Mouse (Mus musculus) limb, embryonic 10.5 days (tissue): ENCODE data around the gene Spag5. TPM values are rescaled to one million over a fixed set of nuclear protein-coding genes. Genes with fewer than 3 reads are reported as not detected.

ENCODE experiments used
- DNase-seq: peaks from one replicate; pipeline ENCODE4 v3.0.0-alpha.2; 2017; ENCODE audit warnings: low spot score
- H3K27ac ChIP-seq: fragments of 300-500 bp; sonication (generic); 2 replicates; pipeline ENCODE4 v1.5.1; 2016; ENCODE audit warnings: mild to moderate bottlenecking
- H3K27me3 ChIP-seq: fragments of 300-500 bp; sonication (generic); 2 replicates; pipeline ENCODE4 v1.6.1; 2016; ENCODE audit warnings: low read depth, mild to moderate bottlenecking; ENCODE audit not compliant: poor library complexity, severe bottlenecking
- H3K36me3 ChIP-seq: fragments of 300-500 bp; sonication (generic); 2 replicates; pipeline ENCODE4 v1.6.1; 2016; ENCODE audit warnings: mild to moderate bottlenecking, moderate library complexity
- H3K4me1 ChIP-seq: fragments of 300-500 bp; sonication (generic); 2 replicates; pipeline ENCODE4 v1.6.1; 2016
- H3K4me3 ChIP-seq: fragments of 300-500 bp; sonication (generic); 2 replicates; pipeline ENCODE4 v1.5.1; 2016; ENCODE audit warnings: mild to moderate bottlenecking, moderate library complexity
- H3K9me3 ChIP-seq: fragments of 300-500 bp; sonication (generic); replicated peaks from 2 replicates; pipeline ENCODE4 v1.6.1; 2016; ENCODE audit warnings: mild to moderate bottlenecking
- WGBS: fragments of 180-500 bp; shearing (Covaris S2); methylation state at CpG from one replicate; pipeline ENCODE4 v1.1.7; 2016; 5-methylcytosine and 5-hydroxymethylcytosine counted together
- polyA plus RNA-seq: library from polyadenylated mRNA; unstranded; fragments of >200 nt; fragmentation: Nextera tagmentation; extraction: Ambion mirVana; gene quantifications from 2 replicates; pipeline ENCODE4 v1.2.1, GENCODE M21; 2016

Gene Spag5
- polyA plus RNA-seq, 1 experiment from 2014 or later = 84.8 TPM

- 94% methylated on average over 10 of the region's 10 CpGs for WGBS
- no peaks in the 10 kb centered on the region for H3K27me3 ChIP-seq
- H3K4me1 ChIP-seq = peaks cover 47% of the 10 kb centered on the region
- peak; percentile 74 for DNase-seq
- H3K27ac ChIP-seq = 0 out of 2 replicates have a peak overlapping the region, but pooled peaks have one; percentile 19
- no peak overlapping the region for H3K4me3 ChIP-seq
- peaks cover 44% of the 10 kb centered on the region for H3K36me3 ChIP-seq
- H3K9me3 ChIP-seq = no peaks in the 10 kb centered on the region
These were observed 45.9 kb downstream of the Spag5 start for GRCm38 (mm10) chr11:78347070-78347754.

GRCm38 (mm10) chr11:78347908-78348307, 46.6 kb downstream of the Spag5 start:
- 82% methylated on average over 9 of the region's 9 CpGs for WGBS
- Histone ChIP-seq H3K27me3 (no peaks in the 10 kb centered on the region), H3K27ac (peak overlapping the region; percentile 19; the same call in 1 of the 2 replicates), H3K4me1 (peaks cover 48% of the 10 kb centered on the region), H3K4me3 (no peak overlapping the region), H3K36me3 (peaks cover 42% of the 10 kb centered on the region), H3K9me3 (no peaks in the 10 kb centered on the region)
- no peak for DNase-seq

- 41% methylated on average over 7 of the region's 7 CpGs for WGBS
- no peak overlapping the region for H3K27ac ChIP-seq
- no peak for DNase-seq
- H3K27me3 ChIP-seq = no peaks in the 10 kb centered on the region
- peaks cover 42% of the 10 kb centered on the region for H3K36me3 ChIP-seq
- no peak overlapping the region for H3K4me3 ChIP-seq
- H3K9me3 ChIP-seq = no peaks in the 10 kb centered on the region
- H3K4me1 ChIP-seq = peaks cover 42% of the 10 kb centered on the region
These were observed 47.1 kb downstream of the Spag5 start for GRCm38 (mm10) chr11:78348474-78348873.

GRCm38 (mm10) chr11:78349441-78350358, 48.4 kb downstream of the Spag5 start:
- WGBS = 82% methylated on average over 4 of the region's 4 CpGs
- peaks cover 41% of the 10 kb centered on the region for H3K36me3 ChIP-seq
- H3K9me3 ChIP-seq = no peaks in the 10 kb centered on the region
- no peak overlapping the region for H3K27ac ChIP-seq
- H3K4me3 ChIP-seq = no peak overlapping the region
- DNase-seq = no peak
- no peaks in the 10 kb centered on the region for H3K27me3 ChIP-seq
- H3K4me1 ChIP-seq = peaks cover 31% of the 10 kb centered on the region

GRCm38 (mm10) chr11:78353081-78353480, 51.8 kb downstream of the Spag5 start:
- WGBS = 81% methylated on average over 1 of the region's 1 CpGs
- H3K27me3 ChIP-seq = peaks cover 5% of the 10 kb centered on the region; the same call in 1 of the 2 replicates
- H3K9me3 ChIP-seq = no peaks in the 10 kb centered on the region
- H3K4me3 ChIP-seq = no peak overlapping the region
- no peak for DNase-seq
- H3K4me1 ChIP-seq = peaks cover 11% of the 10 kb centered on the region
- H3K36me3 ChIP-seq = peaks cover 22% of the 10 kb centered on the region
- no peak overlapping the region for H3K27ac ChIP-seq

- H3K27me3 ChIP-seq = peaks cover 16% of the 10 kb centered on the region
- DNase-seq = no peak
- peaks cover 12% of the 10 kb centered on the region for H3K4me1 ChIP-seq
- H3K9me3 ChIP-seq = no peaks in the 10 kb centered on the region
- H3K4me3 ChIP-seq = no peak overlapping the region
- H3K36me3 ChIP-seq = peaks cover 4% of the 10 kb centered on the region; the same call in 1 of the 2 replicates
- no peak overlapping the region for H3K27ac ChIP-seq
- 86% methylated on average over 6 of the region's 6 CpGs for WGBS
These were observed 53.6 kb downstream of the Spag5 start for GRCm38 (mm10) chr11:78354905-78355304.

GRCm38 (mm10) chr11:78355471-78356238, 54.3 kb downstream of the Spag5 start:
- Histone ChIP-seq H3K27me3 (peaks cover 16% of the 10 kb centered on the region), H3K36me3 (no peaks in the 10 kb centered on the region), H3K9me3 (no peaks in the 10 kb centered on the region), H3K4me3 (no peak overlapping the region), H3K4me1 (peaks cover 17% of the 10 kb centered on the region), H3K27ac (peak overlapping the region; percentile 66)
- WGBS = 34% methylated on average over 4 of the region's 4 CpGs
- DNase-seq = peak; percentile 91

- Histone ChIP-seq H3K27ac (no peak overlapping the region), H3K27me3 (peaks cover 22% of the 10 kb centered on the region), H3K4me3 (0 out of 2 replicates have a peak overlapping the region, but pooled peaks have one; percentile 5), H3K4me1 (peaks cover 27% of the 10 kb centered on the region), H3K36me3 (no peaks in the 10 kb centered on the region), H3K9me3 (no peaks in the 10 kb centered on the region)
- 12% methylated on average over 22 of the region's 22 CpGs for WGBS
- peak; percentile 61 for DNase-seq
These were observed 57.1 kb downstream of the Spag5 start for GRCm38 (mm10) chr11:78358330-78359007.

- WGBS = 11% methylated on average over 13 of the region's 13 CpGs
- peaks cover 40% of the 10 kb centered on the region for H3K4me1 ChIP-seq
- no peaks in the 10 kb centered on the region for H3K36me3 ChIP-seq
- H3K27me3 ChIP-seq = peaks cover 22% of the 10 kb centered on the region
- DNase-seq = peak; percentile 81
- H3K27ac ChIP-seq = 0 out of 2 replicates have a peak overlapping the region, but pooled peaks have one; percentile 17
- no peaks in the 10 kb centered on the region for H3K9me3 ChIP-seq
- H3K4me3 ChIP-seq = peak overlapping the region; percentile 40
These were observed 58.9 kb downstream of the Spag5 start for GRCm38 (mm10) chr11:78360125-78360788.

- no peak for DNase-seq
- no peaks in the 10 kb centered on the region for H3K9me3 ChIP-seq
- peaks cover 40% of the 10 kb centered on the region for H3K4me1 ChIP-seq
- no peak overlapping the region for H3K4me3 ChIP-seq
- WGBS = 55% methylated on average over 2 of the region's 2 CpGs
- no peaks in the 10 kb centered on the region for H3K36me3 ChIP-seq
- peaks cover 22% of the 10 kb centered on the region for H3K27me3 ChIP-seq
- peak overlapping the region; percentile 17; the same call in 1 of the 2 replicates for H3K27ac ChIP-seq
These were observed 59.4 kb downstream of the Spag5 start for GRCm38 (mm10) chr11:78360789-78361131.

- DNase-seq = no peak
- Histone ChIP-seq H3K27me3 (peaks cover 14% of the 10 kb centered on the region), H3K4me1 (peaks cover 41% of the 10 kb centered on the region), H3K4me3 (no peak overlapping the region), H3K9me3 (no peaks in the 10 kb centered on the region), H3K36me3 (no peaks in the 10 kb centered on the region), H3K27ac (peak overlapping the region; percentile 32)
- WGBS = 64% methylated on average over 13 of the region's 13 CpGs
These were observed 62.1 kb downstream of the Spag5 start for GRCm38 (mm10) chr11:78363309-78364007.
